Mouse (Mus musculus): ENCODE measurements around the gene Cacng1. TPM values are rescaled to one million over a fixed set of nuclear protein-coding genes. Genes with fewer than 3 reads are reported as not detected.

The Cacng1 gene
- 3.1 and 4.3 TPM in 2 replicates for polyA plus RNA-seq (2012; ENCODE audit: insufficient read depth, insufficient read length, missing spikeins)

DNA sequence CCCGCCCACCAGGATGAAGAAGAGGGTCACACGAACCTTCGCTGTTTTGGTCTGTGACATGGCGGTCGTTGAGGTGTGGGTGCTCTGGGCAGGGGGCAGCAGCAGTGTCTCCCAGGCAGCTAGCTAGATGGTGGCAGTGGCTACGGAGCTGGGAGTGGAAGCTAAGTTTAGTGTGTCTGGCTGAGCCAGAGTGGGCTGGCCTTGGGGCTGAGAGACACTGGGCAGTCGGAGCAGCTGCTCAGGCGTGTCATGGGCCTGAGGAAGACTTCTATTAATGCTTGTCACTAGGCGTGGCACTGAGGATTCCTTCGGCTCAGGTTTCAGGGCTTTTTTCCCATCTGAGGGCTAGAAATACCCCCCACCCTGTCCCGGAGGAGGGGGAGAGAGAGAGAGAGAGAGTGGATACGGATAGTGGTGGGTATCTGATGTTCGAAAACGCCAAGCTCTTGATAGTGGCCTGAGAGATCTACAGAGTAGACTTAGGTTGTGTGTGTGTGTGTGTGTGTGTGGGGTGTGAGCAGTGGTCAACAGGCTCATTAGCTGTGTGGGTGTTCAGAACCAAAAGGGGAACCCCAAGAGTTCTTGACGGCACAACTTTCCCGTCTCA is at the start of gene Cacng1:
Gene Cacng1, minus strand, starts transcription at position 191 of the 607 bp plus-strand sequence.
- Histone ChIP-seq H3K27ac (replicated peaks; ENCODE audit: low read depth, low read length) (no peak within 1 kb of the TSS), H3K4me3 (ENCODE audit: insufficient read depth, low read depth, low read length) (no peak within 1 kb of the TSS), H3K4me1 (ENCODE audit: control insufficient read depth, insufficient read depth, insufficient read length, low read length) (no peaks in the 10 kb centered on the region)

DNA sequence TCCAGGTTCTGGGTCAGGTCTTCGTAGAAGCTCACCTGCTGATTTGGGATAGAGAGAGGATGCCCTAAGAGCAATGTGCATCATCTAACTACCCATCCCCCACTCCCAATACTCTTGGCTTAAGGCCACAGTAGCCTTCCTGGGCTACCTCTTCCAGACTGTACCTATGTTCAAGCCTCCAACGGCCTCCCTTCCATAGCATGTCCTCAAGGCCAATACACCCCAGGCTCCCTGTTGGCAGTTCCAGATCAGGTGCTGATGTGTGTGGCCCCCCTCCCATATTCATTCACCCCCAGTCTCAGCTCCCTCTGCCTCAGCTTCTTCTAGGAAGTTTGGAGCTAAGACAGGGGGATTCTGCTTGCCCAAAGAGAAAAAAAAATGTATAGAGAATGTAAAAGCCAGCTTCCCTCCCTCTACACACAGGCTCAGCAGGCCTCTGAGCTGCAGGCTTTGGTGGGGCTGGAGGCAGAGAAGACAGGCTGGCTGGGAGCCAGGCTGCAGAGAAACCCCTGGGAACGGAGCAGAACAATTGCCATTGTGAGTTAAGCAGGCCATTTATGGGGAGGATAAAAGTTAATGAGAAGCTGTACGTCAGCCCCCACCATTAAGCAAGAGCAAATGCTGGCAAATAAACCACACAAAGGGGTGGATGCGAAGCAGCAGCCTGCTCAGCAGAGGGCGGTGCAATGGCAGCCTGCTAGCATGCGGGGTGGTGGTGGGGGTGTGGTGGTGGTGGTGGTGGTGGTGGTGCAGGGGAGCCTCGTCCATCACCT is 46.6 kb upstream of the Cacng1 start:
- H3K27ac ChIP-seq (replicated peaks; ENCODE audit: low read depth, low read length) = no peak overlapping the region
- H3K4me3 ChIP-seq (ENCODE audit: insufficient read depth, low read depth, low read length) = no peak overlapping the region
- H3K4me1 ChIP-seq (ENCODE audit: control insufficient read depth, insufficient read depth, insufficient read length, low read length) = no peaks in the 10 kb centered on the region

DNA sequence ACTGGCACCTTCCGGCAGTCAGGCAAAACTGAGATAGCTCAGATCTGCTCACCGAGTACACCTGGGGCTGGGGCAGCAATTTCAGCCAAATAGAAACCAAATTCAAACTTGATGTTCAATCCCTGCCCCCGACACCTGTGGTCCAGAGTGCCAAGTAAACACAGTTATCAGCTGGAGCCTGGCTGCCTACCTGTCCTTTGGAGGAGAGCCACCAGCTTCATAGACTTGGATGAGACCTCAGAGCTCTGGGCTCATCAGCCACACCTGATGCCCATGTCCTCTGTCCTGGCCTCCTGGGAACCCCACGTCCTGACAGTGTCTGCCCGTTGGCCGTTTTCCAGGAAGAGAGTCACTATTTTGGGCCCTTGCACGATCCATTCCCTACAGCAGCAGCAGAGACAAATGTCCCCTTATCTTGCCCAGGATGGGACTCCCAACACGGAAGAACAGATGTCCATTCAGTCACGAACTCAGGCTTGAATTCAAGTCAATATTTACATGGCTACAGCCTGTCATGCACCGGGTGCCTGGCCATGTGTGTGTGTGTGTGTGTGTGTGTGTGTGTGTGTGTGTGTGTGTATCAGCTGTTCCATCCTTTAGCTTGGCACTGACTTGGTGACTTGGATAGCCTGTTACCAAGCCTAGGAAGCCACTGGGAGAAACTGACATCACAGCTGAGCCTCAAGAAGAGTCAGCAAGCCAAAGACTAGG is 45.6 kb upstream of the Cacng1 start:
- H3K4me3 ChIP-seq (ENCODE audit: insufficient read depth, low read depth, low read length) = no peak overlapping the region
- no peaks in the 10 kb centered on the region for H3K4me1 ChIP-seq (ENCODE audit: control insufficient read depth, insufficient read depth, insufficient read length, low read length)
- no peak overlapping the region for H3K27ac ChIP-seq (replicated peaks; ENCODE audit: low read depth, low read length)

DNA sequence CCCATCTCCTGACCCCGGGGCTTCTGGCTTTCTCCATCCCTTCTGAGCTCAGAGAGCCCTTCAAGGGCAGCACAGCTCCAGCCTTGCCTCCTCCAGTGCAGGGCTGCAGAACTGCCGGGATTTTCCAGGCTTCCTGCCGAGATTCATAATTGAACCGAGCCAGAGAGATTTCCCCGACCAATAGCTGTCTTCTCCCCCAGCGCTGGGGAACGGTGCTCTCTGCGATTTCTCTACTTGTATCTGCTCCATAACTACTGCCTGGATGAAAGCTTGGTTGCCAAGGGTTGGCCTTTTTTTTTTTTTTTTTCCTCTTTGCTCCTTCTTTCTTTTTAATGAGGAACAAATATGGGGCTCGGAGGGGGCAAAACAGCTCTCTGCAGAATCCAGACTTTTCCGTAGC is 43.7 kb upstream of the Cacng1 start:
- no peaks in the 10 kb centered on the region for H3K4me1 ChIP-seq (ENCODE audit: control insufficient read depth, insufficient read depth, insufficient read length, low read length)
- H3K27ac ChIP-seq (replicated peaks; ENCODE audit: low read depth, low read length) = no peak overlapping the region
- H3K4me3 ChIP-seq (ENCODE audit: insufficient read depth, low read depth, low read length) = no peak overlapping the region

DNA sequence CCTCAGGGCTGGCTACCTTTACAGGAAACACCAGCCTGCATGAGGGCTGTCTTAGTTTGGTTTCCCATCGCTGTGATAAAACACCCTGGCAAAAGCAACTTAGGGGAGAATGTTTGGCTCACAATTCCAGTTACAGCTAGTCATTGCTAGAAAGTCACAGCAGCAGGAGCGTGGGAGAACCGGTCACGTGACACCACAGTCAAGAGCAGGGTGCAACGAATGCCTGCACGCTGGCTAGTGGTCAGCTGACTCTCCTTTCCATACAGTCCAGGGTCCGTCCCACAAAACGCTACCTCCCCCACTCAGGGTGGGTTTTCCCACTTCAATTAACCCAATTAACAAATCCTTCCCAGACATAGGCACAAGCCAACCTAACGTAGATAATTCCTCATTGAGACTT is 43.2 kb upstream of the Cacng1 start:
- no peak overlapping the region for H3K4me3 ChIP-seq (ENCODE audit: insufficient read depth, low read depth, low read length)
- no peaks in the 10 kb centered on the region for H3K4me1 ChIP-seq (ENCODE audit: control insufficient read depth, insufficient read depth, insufficient read length, low read length)
- no peak overlapping the region for H3K27ac ChIP-seq (replicated peaks; ENCODE audit: low read depth, low read length)

DNA sequence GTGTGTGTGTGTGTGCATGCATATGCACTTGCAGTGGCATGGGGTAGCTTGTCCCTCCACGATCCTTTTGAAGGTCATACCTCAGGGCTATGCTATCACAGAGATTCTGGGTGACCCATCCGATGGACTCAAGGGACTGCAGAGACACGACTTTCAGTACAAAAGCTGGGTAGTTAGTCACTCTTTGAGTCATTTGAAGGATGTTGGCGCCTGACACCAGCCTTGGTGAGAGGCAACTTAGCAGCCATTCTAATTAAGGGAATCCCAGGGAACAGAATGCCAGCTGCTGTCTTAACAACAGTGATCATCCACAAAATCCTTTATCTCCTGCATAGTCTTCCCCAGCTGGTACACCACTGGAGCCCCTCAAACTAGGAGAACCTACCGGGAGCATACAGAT is 32.8 kb upstream of the Cacng1 start:
- Histone ChIP-seq H3K4me1 (ENCODE audit: control insufficient read depth, insufficient read depth, insufficient read length, low read length) (no peaks in the 10 kb centered on the region), H3K4me3 (ENCODE audit: insufficient read depth, low read depth, low read length) (no peak overlapping the region), H3K27ac (replicated peaks; ENCODE audit: low read depth, low read length) (no peak overlapping the region)

DNA sequence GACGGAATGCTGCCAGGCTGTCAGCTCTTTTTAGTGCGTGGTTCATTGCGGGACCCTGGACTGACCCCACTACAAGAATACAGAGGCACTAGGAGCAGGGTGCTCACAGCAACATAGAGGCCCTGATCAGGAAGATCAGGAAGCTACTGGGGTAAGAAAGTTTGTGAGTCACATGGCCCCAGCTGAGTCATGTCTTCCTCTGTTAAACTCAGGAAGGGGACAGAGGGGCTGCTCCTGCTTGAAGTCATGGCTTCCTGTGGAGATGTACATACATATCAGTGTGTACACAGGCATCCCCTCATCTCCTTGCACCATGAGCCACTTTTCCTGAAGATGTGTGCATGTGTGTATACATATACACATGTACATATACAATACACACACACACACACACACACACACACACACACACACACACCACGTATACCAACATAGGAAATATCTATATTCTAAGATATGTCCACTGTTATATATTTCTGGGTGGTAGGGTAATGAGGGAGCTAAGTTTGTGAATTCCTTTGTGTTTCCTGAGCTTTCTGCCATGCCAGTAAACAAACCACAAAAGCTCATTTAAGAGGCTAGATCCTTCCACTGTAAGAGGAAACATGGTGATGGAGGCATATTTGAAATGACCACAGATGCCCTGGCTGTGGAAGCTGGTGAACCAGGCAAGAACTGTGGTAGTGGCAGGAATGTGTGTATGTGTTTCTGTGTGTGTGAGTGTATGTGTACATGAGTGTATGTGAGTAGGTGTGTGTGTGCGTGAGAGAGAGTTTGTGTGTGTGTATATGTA is 32.1 kb upstream of the Cacng1 start:
- Histone ChIP-seq H3K27ac (replicated peaks; ENCODE audit: low read depth, low read length) (no peak overlapping the region), H3K4me3 (ENCODE audit: insufficient read depth, low read depth, low read length) (no peak overlapping the region), H3K4me1 (ENCODE audit: control insufficient read depth, insufficient read depth, insufficient read length, low read length) (no peaks in the 10 kb centered on the region)

DNA sequence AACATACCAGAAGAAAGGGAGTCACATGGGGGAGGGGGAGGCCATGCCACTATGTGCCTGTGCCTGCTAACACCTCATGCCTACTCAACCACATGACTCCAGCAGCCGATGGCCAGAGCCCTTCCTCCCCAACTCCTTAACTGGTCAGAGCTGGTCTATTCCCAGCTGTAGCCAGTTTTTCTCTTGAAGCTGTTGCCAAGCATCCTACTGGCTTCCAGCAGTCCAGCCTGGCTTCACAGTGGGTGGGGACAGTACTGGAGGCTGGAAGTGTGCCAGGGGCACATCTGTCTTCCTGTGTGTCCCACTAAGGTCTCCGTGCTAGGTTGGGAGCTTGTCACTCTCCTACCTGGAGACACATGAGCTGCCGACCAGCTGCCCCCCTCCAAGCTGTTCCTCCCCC is 26.8 kb upstream of the Cacng1 start:
- Histone ChIP-seq H3K4me3 (ENCODE audit: insufficient read depth, low read depth, low read length) (no peak overlapping the region), H3K27ac (replicated peaks; ENCODE audit: low read depth, low read length) (no peak overlapping the region), H3K4me1 (ENCODE audit: control insufficient read depth, insufficient read depth, insufficient read length, low read length) (no peaks in the 10 kb centered on the region)

DNA sequence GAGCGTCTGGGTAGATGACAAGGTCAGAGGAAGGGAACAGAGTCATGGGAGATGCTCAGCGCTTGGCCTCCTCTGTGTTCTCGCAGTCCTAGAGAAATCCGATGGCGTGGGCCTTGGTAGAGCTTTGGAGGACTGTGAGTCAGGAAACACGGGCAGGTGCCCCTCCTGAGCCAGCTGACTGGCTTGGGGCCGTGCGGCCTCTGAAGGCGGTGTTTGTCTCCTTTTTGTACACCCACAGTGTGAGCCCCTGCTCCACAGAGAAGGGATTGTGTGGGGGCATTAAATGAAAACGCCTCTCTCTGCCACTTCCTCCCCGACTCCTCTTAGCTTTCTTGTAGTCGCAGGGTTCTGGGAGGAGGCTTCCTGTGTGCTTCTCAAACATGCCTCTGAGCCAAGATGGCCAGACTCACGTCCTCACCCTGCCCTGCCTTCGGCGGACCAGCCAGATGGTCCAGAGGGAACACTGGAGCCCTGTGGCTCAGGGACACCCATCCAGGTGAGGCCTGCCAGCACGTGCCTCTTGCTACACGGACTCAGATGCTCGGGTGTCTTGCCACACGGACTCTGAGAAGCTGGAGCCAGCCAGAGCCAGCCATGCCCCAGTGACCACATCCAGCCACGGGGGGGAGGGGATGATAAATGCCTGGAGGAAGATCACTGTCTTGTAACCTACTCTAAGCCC is 22.2 kb upstream of the Cacng1 start:
- no peak overlapping the region for H3K4me3 ChIP-seq (ENCODE audit: insufficient read depth, low read depth, low read length)
- H3K4me1 ChIP-seq (ENCODE audit: control insufficient read depth, insufficient read depth, insufficient read length, low read length) = no peaks in the 10 kb centered on the region
- H3K27ac ChIP-seq (replicated peaks; ENCODE audit: low read depth, low read length) = no peak overlapping the region

DNA sequence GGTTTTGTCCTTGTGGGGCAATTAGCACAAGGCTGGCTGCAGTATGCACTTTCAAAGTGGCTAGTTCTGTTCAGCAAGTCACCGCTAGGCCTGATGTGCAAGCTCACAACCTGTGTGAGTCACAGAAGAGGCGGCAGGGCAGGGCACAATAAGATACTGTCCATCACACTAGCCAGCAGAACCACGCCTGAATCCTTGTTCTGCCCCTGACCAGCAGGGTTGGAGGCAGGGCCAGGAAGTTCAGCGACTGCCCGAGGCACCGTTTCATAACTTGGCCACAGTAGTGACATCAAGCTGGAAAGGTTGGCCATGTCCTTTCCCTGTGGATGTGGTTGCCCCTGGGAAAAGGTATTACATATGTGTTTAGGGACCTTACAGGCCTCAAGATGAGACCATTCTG is 21.6 kb upstream of the Cacng1 start:
- Histone ChIP-seq H3K27ac (replicated peaks; ENCODE audit: low read depth, low read length) (no peak overlapping the region), H3K4me3 (ENCODE audit: insufficient read depth, low read depth, low read length) (no peak overlapping the region), H3K4me1 (ENCODE audit: control insufficient read depth, insufficient read depth, insufficient read length, low read length) (no peaks in the 10 kb centered on the region)

DNA sequence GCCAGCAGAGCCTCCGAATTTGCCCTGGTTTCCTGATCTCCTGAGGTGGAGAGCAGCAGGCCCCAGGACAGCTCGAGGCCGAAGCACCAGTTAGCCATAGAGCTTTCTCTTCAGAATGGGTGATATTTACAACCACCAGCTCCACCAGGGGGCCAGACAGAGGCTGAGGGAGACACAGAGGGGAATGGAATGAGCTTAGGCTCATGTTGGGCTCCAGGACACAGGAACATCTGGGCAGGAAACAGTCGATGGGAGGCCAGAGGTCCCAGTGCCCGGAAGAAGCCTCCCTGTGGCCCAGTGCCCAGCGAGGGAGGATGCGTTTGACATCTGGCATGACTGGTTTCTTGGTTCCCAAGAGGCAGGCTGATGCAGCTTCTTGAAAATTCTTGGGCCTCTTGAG is 17.8 kb upstream of the Cacng1 start:
- H3K27ac ChIP-seq (replicated peaks; ENCODE audit: low read depth, low read length) = no peak overlapping the region
- H3K4me3 ChIP-seq (ENCODE audit: insufficient read depth, low read depth, low read length) = no peak overlapping the region
- H3K4me1 ChIP-seq (ENCODE audit: control insufficient read depth, insufficient read depth, insufficient read length, low read length) = peaks cover 13% of the 10 kb centered on the region

DNA sequence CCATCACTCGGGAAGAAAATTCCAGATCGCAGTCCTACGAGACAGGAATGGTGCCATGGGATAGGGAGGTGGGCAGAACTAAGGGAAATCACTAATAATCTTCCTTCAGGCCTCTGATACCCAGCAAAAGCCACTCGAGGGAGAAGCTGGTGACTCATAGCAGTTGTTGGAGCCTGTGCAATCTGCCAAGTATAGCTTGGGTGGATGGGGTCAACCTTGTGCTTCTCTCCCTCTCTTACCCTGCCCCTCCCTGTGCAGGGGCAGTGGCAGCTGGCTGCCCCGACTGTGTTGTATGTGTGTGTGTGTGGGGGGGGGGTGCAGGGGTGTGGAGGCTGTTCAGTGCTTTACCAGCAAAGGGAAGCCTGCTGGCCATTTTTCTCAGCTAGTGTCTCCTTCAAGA is 15.2 kb upstream of the Cacng1 start:
- Histone ChIP-seq H3K4me1 (ENCODE audit: control insufficient read depth, insufficient read depth, insufficient read length, low read length) (peaks cover 16% of the 10 kb centered on the region), H3K27ac (replicated peaks; ENCODE audit: low read depth, low read length) (peak overlapping the region; percentile 64; the same call in 1 of the 2 replicates), H3K4me3 (ENCODE audit: insufficient read depth, low read depth, low read length) (no peak overlapping the region)

DNA sequence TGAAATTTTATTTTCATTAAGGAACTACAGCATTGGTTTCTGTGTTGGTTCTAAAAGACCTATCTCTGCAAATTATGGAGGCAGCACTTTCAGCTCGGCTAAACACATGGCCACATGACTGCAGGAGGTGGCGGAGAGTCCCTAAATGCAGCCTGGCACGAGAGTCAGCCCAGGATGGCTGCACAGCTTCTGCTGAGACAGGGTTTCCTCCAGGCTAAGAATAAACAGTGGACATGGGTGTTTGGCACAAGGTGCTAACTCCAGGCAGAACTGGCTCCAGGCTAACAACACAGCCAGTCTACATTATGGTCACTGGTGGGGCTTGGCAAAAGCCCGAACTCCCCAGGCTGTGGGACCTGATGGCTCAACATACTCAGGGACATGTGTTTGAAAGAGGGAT is 14.6 kb upstream of the Cacng1 start:
- Histone ChIP-seq H3K4me1 (ENCODE audit: control insufficient read depth, insufficient read depth, insufficient read length, low read length) (peaks cover 16% of the 10 kb centered on the region), H3K27ac (replicated peaks; ENCODE audit: low read depth, low read length) (no peak overlapping the region; the same call in 1 of the 2 replicates), H3K4me3 (ENCODE audit: insufficient read depth, low read depth, low read length) (no peak overlapping the region)

DNA sequence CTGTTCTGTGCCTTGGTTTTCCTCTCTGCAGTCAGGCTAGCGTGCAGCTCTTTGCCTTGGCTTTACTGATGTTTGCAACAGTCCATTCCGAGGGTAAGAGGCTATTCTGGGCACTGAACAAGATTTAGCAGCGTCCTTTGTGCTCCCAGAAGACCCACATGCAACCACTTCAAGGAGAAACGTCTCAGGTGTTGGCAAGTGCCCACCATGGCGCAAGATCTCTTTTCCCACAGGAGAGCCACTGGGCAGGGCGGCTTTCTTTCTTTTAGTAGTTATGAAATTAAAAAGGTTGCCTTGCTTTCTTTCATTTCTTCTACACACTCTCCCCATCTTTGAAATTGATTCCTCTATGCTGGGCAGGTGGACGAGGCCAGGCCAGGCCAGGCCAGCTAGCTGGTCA is 12.8 kb upstream of the Cacng1 start:
- Histone ChIP-seq H3K4me1 (ENCODE audit: control insufficient read depth, insufficient read depth, insufficient read length, low read length) (peaks cover 16% of the 10 kb centered on the region), H3K4me3 (ENCODE audit: insufficient read depth, low read depth, low read length) (no peak overlapping the region), H3K27ac (replicated peaks; ENCODE audit: low read depth, low read length) (no peak overlapping the region)

Data from brown adipose tissue, adult 24 weeks (tissue).